Mouse (Mus musculus) Muller cell, postnatal 12 days (primary cell): ENCODE results near the gene Rnf115.

Experiments
- DNase-seq: peaks from one replicate; pipeline ENCODE4 v3.0.0-alpha.2; 2015; ENCODE audit errors: inconsistent ontology term

Gene Rnf115

DNA sequence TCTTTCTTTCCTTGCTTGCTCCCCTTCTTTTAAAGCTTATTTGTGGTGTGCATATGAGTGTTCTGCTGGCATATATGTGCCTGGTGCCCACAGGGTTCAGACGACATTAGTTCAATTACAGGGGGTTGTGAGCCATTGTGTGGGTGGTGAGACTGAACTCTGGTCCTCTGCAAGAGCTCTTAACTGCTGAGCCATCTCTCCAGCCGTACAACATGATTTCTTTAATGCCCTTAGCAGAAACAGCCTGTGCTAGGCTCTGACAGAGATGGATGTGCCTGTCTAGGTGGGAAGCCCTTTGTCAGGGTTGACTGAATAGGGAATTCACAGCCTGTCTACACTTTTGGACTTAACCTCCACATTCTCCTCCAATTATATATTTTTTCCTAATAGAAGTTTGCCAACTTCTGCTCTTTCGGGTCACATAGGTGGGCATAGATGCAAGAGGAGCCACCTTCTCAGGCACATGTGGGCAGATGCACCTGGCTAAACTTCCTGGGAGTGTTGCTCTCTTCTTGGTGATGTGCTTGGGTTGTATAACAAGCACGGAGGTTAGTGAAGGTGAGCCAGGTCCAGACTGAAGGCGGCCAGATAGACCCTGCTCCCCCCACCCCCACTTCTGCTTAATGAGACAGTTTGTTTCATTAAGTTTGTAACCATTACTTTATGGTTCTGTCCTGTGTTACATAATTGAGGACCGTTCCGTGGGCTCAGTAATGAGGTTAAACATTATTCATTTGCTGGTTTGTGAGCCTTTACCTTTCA lies 107.3 kb downstream of the Rnf115 start:
- DNase-seq, result no peak

DNA sequence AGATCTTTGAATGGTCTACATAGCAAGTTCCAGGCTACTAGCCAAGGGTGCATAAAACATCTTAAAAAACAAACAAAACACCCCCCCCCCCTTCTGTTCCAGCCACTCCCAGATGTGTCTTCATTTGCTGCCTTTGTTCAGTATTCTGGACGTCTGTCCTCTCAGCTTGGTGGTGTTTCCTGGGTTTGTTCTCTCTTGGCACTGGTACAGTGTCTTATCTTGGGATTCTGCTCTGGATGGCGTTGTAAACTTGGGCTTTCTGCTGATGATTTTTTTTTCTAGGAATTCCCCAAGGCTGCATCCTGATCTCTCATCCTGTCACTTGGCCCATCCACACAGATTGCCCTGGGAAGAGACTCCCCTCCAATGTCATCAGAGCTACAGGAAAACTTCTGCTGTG lies 109.0 kb downstream of the Rnf115 start:
- no peak for DNase-seq

DNA sequence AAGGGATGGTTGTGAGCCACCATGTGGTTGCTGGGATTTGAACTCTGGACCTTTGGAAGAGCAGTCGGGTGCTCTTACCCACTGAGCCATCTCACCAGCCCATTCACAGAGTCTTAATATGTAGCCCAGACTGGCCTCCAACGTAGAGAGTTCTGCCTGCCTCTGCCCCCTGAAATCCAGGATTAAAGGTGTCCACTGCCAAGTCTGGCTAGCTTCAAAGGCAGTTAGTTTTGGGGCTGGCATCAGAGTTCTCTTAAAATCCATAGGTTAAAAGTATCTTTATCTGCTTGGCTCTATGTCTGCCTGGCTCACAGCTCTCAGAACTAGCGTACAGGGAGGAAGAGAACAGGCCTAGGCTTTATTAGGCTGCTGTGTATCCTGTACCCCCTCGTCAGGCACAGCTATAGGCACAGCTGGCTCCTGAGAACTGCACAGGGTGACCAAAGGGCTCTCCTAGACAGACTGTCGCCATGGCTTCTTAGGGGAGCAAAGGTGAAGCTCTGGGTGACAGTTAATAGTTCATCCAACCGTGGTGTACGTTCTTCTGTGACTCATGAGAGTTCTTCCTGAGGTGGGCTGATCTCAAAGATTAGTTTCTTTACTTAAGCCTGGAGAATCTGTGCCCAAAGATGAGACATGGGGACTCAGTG lies 111.7 kb downstream of the Rnf115 start:
- DNase-seq, result no peak
